Mouse (Mus musculus): Measurements from ENCODE around the gene Syngr1.

Syngr1 gene

DNA sequence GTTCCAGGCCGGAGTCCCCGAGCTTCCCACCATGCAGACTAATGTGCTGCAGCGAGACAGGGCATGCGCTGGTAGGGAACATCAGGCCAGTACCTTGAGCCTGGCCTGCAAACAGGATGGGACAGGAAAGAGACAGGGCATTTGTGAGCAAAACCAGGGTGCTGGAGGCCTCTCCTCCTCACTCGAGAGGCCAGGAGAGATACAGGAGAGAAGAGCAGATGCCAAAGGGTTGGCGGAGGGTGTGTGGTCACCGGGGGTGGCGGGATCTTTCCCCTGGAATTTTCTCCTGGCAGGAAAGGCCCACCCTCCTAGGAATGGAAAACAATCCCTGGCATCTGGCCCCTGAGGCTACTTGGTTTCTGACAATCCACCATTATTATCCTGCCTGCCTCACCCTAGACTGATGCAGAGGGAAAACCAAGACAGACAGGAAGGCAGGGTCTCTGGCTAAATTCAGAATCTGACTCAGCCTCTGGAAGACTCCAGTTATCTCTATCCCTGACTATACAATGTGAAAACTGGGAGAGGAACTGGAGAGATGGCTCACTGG, 21.0 kb upstream of the Syngr1 start:
- in situ Hi-C loops (cut with MboI, MseI), result no loop called here

DNA sequence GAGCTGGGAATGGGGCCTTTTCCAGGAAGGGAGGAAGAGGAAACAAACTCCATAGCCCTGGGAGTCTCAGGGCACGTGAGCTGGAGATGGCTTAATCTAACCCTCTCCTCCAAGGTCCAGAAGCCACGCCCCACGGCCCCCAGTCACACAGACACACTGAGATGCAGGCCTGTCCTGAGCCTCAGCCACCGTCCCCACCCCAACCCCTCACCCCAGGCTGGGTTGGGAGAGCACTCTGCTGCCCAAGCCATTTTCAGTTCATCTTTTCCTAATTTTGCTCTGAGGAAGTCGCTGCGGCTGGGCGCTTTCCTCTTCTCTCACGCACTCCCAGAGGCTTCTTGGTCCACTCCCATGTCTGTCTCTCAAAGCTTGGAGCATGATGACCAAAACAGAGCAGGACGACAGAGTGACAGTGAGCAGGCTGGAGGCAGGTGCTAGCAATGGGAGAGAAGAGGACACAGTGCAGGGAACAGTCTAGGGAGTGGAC, 19.1 kb upstream of the Syngr1 start:
- in situ Hi-C loops (cut with MboI, MseI), result no loop called here

DNA sequence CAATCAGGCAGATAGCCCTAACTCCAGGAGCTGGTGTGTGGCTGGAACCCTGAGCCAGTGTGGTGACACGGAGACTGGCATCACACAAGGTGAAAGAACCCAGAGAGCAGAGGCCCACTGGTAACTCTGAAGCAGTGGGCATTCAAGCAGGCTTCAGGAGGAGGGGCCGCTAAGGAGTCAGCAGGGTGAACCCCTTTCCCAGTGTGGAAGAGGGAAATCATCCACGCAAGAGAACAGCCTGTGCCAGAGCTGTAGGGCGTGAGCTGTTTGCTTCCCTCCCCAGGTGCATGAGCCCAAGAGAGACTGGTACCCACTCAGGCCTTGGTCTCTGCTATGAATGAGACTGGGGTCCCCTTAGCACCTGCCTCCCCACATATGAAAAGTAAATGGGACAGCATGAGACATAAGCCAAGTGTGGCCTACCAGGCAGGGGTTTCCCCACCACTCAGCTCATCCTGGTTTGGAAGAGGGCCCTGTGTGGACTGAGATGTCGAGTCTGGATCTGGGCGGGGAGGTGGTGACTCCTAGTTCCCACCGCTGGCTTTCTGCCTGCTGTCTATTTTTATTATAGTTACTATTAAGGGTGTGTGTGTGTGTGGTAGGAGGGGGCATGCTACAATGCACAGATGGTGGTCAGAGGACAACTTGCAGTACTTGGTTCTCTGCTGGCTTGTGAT, 18.4 kb upstream of the Syngr1 start:
- in situ Hi-C loops (cut with MboI, MseI), result no loop called here

DNA sequence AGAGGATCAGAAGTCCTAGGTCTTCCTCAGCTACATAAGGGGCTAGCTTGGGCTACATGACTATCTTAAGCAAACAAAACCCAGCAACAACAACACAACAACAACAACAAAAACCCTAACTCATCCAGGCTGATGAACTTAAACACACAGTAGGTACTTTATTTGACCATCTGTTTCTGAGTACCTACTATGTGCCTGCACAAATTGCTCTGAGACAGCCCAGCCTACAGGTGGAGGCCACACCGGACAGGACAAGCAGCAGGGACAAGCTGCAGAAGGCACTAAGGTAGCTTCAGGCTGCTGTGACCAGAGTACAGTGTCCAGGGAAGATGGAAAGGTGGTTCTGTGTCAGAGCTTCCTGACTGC, 17.9 kb upstream of the Syngr1 start:
- in situ Hi-C loops (cut with MboI, MseI), result no loop called here

DNA sequence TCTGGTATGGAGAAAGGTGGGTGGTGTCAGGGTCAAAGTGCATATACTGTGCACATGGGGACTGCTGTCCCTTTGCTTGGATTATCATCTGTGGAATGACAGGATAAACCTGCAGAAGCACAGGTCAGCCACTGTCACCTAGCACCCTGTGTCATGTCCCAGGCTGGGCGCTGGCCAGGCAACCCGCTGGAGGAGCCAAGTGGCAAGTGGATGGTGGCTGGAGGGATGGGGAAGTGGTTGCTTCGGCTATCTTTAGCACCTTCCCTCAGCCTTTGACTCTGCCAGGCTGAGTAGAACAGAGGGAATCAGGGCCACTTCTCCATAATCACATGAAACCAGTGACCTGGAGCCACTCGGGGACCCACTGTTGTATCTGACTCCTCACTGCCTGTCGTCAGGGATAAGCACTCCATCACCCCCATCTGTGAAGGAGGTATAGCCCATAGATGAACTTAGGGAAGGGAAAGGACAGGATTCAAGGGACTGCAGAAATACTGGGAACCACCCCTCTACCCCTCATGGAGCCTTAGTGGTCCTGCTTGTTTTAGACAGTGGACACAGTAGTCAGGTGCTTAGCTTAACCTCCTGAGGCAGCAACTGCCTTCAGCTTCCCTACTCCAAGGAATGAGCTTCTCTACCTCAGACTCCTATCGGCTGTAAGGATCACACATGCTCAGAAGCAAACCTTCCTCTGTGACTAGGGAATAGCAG, 16.3 kb upstream of the Syngr1 start:
- in situ Hi-C loops (cut with MboI, MseI), result no loop called here

DNA sequence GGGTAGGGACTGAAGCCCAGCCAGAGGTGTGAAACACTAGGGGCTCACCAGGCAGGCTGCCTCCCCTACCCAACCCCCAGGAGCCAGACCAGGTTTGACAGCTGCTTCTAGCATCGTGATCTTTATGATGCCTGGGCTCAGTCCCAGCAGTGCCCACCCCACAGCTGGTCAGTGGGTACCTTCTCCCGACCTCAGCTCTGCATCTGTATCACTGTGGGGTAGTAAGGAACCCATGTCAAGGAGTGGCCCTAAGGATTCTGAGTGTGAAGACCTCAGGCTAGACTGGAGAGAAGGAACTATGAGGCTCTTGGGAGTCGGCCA, 15.8 kb upstream of the Syngr1 start:
- in situ Hi-C loops (cut with MboI, MseI), result no loop called here

DNA sequence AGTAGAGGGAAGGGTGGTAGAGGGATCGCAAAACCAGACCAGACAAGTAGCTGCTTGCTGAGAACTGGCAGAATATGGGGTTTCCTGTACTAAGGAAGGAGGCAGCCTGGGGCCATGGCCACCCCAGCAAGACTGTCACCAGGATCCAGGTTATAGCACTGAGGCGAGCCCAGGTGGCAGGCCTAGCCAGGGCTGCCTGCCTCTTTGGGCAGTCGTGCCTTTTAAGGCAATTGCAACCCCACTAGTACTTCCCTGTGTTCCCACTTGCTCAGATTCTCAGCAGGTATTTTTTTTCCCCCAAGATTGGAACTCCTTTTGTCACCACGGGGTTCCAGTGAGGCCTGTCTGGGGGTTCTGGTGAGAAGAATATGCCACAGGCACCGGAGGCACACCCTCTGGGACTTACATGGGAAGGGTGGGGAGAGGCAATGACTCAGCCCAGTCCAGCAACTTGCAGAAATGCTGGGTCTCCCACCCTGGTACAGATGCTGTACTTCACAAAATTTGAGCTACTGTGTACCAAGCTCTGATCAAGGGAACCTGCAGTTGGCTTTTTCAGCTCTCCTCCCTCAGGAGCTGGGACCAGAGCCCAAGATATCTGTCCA, 15.3 kb upstream of the Syngr1 start:
- in situ Hi-C loops (cut with MboI, MseI), result no loop called here

DNA sequence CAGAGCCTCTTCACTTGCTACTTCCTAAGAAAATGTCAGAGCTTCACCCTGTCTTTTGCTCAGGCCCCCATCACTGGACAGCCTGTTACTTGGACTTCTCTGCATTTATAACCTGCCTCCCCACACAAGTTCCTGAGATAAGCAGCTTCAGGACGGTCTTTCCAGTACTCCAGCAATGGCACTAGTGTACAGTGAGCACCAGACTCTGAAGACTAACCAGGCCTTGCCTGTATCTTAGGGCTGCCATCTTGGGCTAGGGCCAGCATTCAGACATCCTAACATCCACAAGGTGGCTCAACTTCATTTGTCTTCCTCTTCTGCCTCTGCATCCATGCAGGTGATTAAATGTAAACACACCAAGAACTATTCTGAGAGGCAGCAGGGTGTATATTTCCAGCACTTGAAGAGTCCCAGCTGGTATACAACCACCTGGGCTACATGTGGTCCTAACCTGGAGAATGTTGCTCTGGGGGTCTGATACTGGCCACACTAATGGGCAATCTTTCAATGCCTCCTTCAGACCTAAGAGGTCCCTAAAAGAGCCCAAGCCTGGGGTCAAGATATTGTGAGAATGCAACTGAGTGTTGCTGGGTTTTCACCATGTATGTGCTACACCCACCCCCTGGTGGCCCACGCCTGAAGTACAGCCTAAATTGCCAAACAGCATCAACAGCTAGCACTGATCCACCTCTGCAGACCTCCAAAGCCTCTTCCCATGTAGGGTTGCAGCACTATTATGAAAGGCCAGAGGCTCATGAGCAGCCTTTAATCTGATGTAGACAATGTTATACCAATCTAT, 14.6 kb upstream of the Syngr1 start:
- in situ Hi-C loops (cut with MboI, MseI), result no loop called here

DNA sequence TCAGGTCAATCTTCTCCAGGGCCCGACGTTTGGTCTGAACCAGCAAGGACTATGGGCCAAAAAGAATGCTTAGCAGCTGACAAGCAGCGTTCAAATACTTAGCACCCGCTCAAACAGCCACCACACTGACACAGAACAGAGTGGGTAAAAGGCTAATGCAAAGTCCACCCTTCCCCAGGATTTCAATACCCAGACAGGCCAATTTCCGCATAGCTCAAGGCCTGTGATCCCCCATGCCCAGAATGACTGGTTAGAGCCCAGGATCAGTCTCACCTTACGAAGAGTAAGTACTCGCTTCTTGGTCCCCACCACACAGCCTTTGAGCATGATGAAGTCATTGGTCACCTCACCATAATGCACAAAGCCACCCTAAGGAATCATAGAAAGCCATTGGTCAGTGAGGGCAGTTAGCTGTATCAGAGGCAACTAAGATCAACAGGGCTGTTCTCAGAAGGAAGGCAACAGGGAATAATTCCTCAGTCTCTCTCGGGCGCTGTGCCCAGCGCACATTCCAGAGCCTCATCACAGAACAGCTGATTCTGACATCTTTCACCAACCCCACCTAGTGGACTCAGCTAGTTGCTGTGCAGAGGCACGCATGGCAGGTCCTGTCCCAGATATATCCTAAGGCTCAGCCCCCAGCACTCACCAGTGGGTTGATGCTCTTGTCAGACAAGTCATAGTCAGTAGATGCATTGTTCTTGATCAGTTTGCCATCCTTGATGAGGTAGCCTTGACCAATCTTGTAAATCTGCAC, 12.9 kb upstream of the Syngr1 start:
- in situ Hi-C loops (cut with MboI, MseI), result no loop called here

DNA sequence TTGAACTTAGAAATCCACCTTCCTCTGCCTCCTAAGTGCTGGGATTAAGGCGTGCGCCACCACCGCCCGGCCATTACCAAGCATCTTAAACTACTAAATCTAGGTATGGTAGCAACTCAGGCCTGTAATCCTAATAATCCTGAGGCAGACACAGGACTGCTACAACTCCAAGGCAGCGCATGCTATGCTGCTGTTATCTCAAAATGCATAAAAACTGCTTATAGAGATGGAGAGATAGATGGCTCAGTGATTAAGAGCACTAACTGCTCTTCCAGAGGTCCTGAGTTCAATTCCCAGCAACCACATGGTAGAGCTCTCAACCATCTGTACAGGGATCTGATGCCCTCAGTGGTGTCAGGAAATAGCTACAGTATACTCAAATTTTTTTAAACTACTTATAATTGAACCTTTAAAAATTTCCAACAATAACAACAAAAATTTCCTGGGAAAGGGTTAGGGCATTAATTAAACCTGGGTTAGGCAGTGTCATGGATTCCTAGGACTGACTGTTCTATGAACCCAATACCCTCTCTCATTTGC, 11.9 kb upstream of the Syngr1 start:
- in situ Hi-C loops (cut with MboI, MseI), result no loop called here

DNA sequence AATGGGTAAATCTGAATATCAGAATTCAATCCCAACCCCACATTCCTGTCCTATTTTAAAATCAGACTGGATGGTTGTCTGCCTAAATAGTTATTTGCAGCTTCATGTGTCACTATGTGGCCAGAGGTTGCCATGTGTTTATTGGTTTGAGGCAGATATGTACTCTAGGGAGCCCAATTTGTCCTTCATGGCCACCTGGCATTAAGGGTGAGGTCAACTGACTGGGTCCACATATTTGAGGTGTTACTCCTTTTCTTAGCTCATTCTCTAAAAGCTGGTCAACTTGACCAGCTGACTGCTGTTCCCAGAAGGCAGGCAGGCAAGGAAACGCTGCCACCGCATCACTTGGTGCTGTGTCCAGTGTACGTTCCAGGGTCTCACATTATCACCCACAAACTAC, 11.2 kb upstream of the Syngr1 start:
- in situ Hi-C loops (cut with MboI, MseI), result no loop called here

DNA sequence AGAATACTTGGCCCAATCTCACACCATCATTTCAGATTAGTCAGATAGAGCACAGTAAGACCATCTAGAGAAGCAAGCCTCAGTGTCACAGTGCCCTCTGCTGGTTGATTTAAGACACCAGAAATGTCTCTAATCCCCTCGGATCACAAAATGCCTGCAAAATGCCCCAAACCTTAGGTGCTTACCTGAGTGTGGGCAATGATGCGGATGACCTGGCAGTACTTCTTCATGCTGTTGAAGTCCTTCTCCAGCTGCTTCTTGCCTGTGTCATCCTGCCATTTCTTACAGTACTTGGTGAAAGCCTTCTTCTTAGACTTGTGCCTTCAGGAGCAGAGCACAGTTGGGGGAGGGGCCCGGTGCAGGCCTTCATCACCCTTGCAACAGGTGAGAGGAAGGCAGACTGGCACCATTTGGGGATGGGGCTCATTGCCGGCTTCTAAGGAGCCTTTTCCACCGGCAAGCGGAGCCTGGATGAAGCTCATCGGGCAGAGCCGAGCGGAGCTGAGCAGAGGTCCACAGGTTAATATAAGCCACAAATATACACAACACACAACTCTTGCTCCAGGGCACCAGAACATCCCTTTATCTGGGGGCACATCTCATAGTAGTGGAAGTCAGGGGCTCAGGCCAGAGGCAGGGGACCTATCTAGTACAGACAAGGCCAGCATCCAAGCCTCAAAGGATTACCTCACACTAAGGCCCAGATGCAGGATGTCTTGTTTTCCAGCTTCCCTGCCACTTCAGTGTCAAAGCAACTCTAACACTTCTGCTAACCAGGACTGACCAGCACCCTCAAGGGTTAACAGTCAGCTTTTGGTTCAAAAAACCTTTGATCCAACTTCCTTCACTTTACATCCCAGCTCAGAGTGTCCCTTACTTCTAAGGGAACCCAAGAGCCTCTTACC, 10.2 kb upstream of the Syngr1 start:
- in situ Hi-C loops (cut with MboI, MseI), result no loop called here

DNA sequence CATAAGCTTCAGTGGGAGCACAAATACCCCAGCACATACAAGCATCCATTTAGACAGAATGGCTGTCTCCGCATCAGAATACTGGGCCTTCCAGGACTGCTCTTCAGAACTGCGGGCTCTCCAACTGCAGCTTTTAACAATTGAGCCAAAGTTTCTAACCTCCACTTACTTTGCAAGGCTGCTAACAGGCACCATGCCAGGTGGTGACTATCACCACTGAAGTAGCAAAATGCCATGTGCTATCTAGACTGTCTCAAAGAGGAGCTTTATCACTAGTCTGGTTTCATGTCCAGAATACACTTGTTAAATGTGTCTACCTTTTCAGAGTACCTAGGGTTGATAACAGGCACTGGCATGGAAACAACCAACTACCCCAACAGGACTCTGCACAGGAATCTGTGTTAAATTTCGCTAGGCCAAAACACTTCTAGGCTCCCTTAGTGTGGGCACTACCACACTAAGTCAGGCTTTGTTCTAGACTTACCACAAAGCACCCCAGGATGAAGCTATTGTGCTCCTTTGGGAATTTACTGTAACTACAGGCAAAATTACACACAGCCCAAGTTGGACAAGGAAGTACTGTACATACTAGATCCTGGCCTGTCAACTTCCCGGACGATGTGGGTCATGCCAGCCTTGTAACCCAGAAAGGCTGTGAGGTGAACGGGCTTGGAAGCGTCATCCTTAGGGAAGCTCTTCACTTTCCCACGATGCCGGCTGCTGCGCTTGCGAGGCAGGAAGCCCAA, 9.2 kb upstream of the Syngr1 start:
- in situ Hi-C loops (cut with MboI, MseI), result no loop called here

DNA sequence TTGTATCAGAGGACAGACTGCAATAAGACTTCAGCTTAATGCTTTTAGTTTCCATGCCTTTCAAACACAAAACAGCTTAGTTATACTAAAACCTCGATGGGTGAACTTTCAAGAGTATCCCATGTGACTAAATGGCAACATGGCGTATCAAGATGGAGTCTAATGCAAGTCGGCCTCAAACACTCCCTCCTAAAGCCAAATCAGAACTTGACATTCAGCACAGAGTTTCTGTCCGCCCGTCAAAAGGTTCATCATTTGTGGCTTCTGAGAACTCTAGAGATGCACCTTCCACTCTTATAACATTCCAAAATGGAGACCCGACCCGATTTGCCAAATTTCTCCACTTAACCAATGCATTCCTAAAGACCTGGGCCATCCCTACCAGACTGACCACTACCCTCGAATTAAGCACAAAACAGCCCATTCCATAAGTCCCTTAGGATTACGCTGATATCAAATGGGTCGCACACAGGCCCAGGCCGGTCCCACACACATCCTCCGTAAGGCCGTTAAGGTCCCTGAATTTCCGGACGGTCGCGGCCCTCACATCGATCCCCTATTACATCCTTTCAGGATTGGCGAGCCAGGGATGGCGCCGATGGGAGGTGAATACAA, 8.4 kb upstream of the Syngr1 start:
- in situ Hi-C loops (cut with MboI, MseI), result no loop called here

DNA sequence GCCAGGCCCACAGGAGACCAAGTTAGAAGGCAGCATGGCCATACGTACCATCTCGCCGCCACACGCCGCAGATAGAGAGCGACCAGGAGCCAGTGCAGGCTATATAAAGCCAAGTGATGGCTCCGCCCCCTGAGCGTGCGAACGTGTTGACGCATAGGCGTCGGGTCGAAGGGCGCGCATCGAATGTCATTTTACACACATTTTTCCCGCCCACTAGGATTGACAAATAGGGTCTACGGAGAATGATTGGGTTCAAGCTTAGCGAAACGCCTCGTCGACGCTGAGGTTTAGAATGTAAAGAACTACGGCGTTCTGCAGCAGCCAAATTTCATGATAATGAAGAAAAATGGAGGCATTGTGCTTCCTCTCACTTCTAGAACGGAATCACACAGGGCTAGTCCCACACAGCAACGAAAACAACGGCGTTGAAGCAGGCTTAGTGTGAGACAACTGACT, 7.8 kb upstream of the Syngr1 start:
- in situ Hi-C loops (cut with MboI, MseI), result no loop called here

DNA sequence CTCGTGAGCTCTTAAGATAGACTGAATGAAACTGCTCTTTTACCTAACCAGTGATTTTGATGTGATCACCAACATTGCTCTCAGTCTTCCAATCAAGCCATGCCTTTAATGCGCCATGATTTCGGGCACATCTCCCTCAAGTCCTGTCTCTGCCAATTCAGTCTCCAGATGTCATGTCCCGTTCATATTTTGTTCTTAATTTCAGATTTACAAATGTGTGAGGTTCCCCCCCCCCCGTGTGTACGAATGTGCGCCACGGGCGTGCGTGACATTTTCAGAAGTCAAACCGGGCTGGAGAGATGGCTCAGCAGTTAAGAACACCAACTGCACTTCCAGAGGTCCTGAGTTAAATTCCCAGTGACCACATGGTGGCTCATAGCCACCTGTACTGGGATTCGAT, 7.4 kb upstream of the Syngr1 start:
- in situ Hi-C loops (cut with MboI, MseI), result no loop called here

DNA sequence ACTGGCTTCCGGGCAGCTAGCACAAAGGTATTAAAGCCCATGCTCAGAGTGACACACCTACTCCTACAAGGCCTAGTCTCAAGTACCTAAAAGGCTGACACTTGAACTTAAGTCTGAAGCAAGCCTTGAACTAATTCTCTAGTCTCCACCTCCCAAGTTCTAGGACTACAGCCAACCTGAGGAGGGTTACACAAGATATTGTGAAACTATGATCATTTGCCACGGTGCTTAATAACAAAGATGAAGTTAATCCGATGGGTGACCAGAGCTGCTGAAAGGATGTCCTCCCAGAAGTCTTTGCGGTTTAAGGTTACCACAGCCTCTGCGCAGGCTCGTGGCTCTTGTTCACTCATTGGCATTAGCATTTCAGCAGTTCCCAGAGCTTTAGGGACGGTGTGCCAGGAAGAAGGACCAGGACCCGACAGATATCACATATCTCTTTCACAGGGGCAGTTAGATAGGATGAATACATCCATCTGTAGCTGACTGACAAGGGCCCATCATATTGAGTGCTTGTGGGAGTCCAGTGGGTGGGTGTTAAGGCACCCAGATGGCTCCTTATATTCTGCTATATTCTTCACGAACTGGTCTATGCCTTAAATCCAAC, 3.6 kb upstream of the Syngr1 start:
- in situ Hi-C loops (cut with MboI, MseI), result no loop called here

DNA sequence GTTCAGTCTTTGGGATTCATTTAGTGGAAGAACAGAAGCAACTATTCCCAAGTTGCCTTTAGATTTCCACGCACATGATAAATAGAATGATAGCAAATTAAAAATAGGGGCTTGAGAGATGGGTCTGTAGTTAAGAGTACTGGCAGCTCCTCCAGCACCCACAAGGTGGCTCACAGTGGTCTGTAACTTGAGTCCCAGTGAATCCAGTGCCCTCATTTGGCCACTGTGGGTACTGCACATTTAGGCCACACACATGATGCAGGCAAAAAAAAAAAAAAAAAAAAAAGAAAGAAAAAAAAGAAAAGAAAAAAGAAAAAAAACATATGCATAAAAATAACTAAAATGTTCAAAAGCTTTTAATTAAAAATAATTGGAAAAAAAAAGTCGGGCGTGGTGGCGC, 2.5 kb upstream of the Syngr1 start:
- in situ Hi-C loops (cut with MboI, MseI), result no loop called here
